Mouse (Mus musculus): ENCODE data around the gene Rnls.

Gene Rnls

GRCm38 (mm10) chr19:33201181-33201580, 190.9 kb downstream of the Rnls start:
- DNase-seq (ENCODE audit: extremely low spot score, low read depth, low spot score): no peak

GRCm38 (mm10) chr19:33192064-33192463, 200.0 kb downstream of the Rnls start:
- DNase-seq (ENCODE audit: extremely low spot score, low read depth, low spot score): no peak

GRCm38 (mm10) chr19:33188766-33189165, 203.3 kb downstream of the Rnls start:
- DNase-seq (ENCODE audit: extremely low spot score, low read depth, low spot score): no peak

- DNase-seq (ENCODE audit: extremely low spot score, low read depth, low spot score): no peak
Measured at GRCm38 (mm10) chr19:33179595-33179994, 212.5 kb downstream of the Rnls start.

GRCm38 (mm10) chr19:33178866-33179265, 213.2 kb downstream of the Rnls start:
- DNase-seq (ENCODE audit: extremely low spot score, low read depth, low spot score): no peak

GRCm38 (mm10) chr19:33178367-33178766, 213.7 kb downstream of the Rnls start:
- DNase-seq (ENCODE audit: extremely low spot score, low read depth, low spot score): no peak

- DNase-seq (ENCODE audit: extremely low spot score, low read depth, low spot score): no peak
Measured at GRCm38 (mm10) chr19:33173991-33174390, 218.1 kb downstream of the Rnls start.

- DNase-seq (ENCODE audit: extremely low spot score, low read depth, low spot score): no peak
Measured at GRCm38 (mm10) chr19:33169881-33170280, 222.2 kb downstream of the Rnls start.

GRCm38 (mm10) chr19:33167528-33168264, 224.4 kb downstream of the Rnls start:
- DNase-seq (ENCODE audit: extremely low spot score, low read depth, low spot score): peak; percentile 28

- DNase-seq (ENCODE audit: extremely low spot score, low read depth, low spot score): no peak
Measured at GRCm38 (mm10) chr19:33164801-33165200, 227.3 kb downstream of the Rnls start.

- no peak for DNase-seq (ENCODE audit: extremely low spot score, low read depth, low spot score)
Measured at GRCm38 (mm10) chr19:33161903-33162302, 230.2 kb downstream of the Rnls start.

GRCm38 (mm10) chr19:33159897-33160296, 232.2 kb downstream of the Rnls start:
- no peak for DNase-seq (ENCODE audit: extremely low spot score, low read depth, low spot score)

- DNase-seq (ENCODE audit: extremely low spot score, low read depth, low spot score): no peak
Measured at GRCm38 (mm10) chr19:33159192-33159591, 232.9 kb downstream of the Rnls start.

GRCm38 (mm10) chr19:33158234-33158633, 233.9 kb downstream of the Rnls start:
- DNase-seq (ENCODE audit: extremely low spot score, low read depth, low spot score): no peak

- no peak for DNase-seq (ENCODE audit: extremely low spot score, low read depth, low spot score)
Measured at GRCm38 (mm10) chr19:33148411-33148810, 243.7 kb downstream of the Rnls start.

GRCm38 (mm10) chr19:33143198-33143597, 248.9 kb downstream of the Rnls start:
- DNase-seq (ENCODE audit: extremely low spot score, low read depth, low spot score): no peak

GRCm38 (mm10) chr19:33137316-33137715, 254.8 kb downstream of the Rnls start:
- DNase-seq (ENCODE audit: extremely low spot score, low read depth, low spot score): no peak

- no peak for DNase-seq (ENCODE audit: extremely low spot score, low read depth, low spot score)
Measured at GRCm38 (mm10) chr19:33122611-33123226, 269.4 kb downstream of the Rnls start.

- DNase-seq (ENCODE audit: extremely low spot score, low read depth, low spot score): no peak
Measured at GRCm38 (mm10) chr19:33119947-33120346, 272.1 kb downstream of the Rnls start.

- DNase-seq (ENCODE audit: extremely low spot score, low read depth, low spot score): no peak
Measured at GRCm38 (mm10) chr19:33118898-33119297, 273.2 kb downstream of the Rnls start.

- no peak for DNase-seq (ENCODE audit: extremely low spot score, low read depth, low spot score)
Measured at GRCm38 (mm10) chr19:33114631-33115295, 277.3 kb downstream of the Rnls start.

GRCm38 (mm10) chr19:33113746-33114145, 278.3 kb downstream of the Rnls start:
- DNase-seq (ENCODE audit: extremely low spot score, low read depth, low spot score): no peak
